Mouse (Mus musculus): ENCODE results near the gene Cox7a2. TPM values are rescaled to one million over a fixed set of nuclear protein-coding genes. Genes with fewer than 3 reads are reported as not detected.
A peak's percentile ranks its signal among the peaks of the same experiment; 100 is the strongest.

The Cox7a2 gene
- polyA plus RNA-seq, 1 experiment, result 24.9 TPM

GRCm38 (mm10) chr9:79716909-79717835, 42.5 kb downstream of the Cox7a2 start:
- peaks cover 38% of the 10 kb centered on the region for H3K4me1 ChIP-seq
- H3K36me3 ChIP-seq (replicated peaks; ENCODE audit: low read length), result no peaks in the 10 kb centered on the region
- peaks cover 8% of the 10 kb centered on the region for H3K9me3 ChIP-seq
- TF ChIP-seq FLI1 (IDR thresholded peaks at IDR 0.05; ENCODE audit: low read length) (no peak), GATA1 (IDR thresholded peaks at IDR 0.05; ENCODE audit: borderline replicate concordance, low read length) (no peak)
- no peak overlapping the region for H3K4me3 ChIP-seq (replicated peaks)
- H3K27me3 ChIP-seq (replicated peaks), result peaks cover 69% of the 10 kb centered on the region

GRCm38 (mm10) chr9:79716496-79716895, 43.2 kb downstream of the Cox7a2 start:
- no peak for TF ChIP-seq FLI1 (IDR thresholded peaks at IDR 0.05; ENCODE audit: low read length)
- no peak for TF ChIP-seq GATA1 (IDR thresholded peaks at IDR 0.05; ENCODE audit: borderline replicate concordance, low read length)
- peaks cover 1% of the 10 kb centered on the region for H3K9me3 ChIP-seq
- peaks cover 63% of the 10 kb centered on the region for H3K27me3 ChIP-seq (replicated peaks)

GRCm38 (mm10) chr9:79714471-79715045, 45.1 kb downstream of the Cox7a2 start:
- TF ChIP-seq FLI1 (IDR thresholded peaks at IDR 0.05; ENCODE audit: low read length), result no peak
- no peak for TF ChIP-seq GATA1 (IDR thresholded peaks at IDR 0.05; ENCODE audit: borderline replicate concordance, low read length)
- H3K27me3 ChIP-seq (replicated peaks), result peaks cover 43% of the 10 kb centered on the region
- H3K9me3 ChIP-seq, result no peaks in the 10 kb centered on the region
- H3K4me1 ChIP-seq, result peaks cover 32% of the 10 kb centered on the region
- no peaks in the 10 kb centered on the region for H3K36me3 ChIP-seq (replicated peaks; ENCODE audit: low read length)
- peak overlapping the region; percentile 86 for H3K4me3 ChIP-seq (replicated peaks)

More at GRCm38 (mm10) chr9:79716496-79716895, 43.2 kb downstream of the Cox7a2 start:
- Histone ChIP-seq H3K4me1 (peaks cover 38% of the 10 kb centered on the region), H3K36me3 (replicated peaks; ENCODE audit: low read length) (no peaks in the 10 kb centered on the region), H3K4me3 (replicated peaks) (no peak overlapping the region)

Other genes with a start within 250 kb of the Cox7a2 start
- gene Col12a1, start 41.0 kb downstream of the Cox7a2 start, polyA plus RNA-seq (2012; ENCODE audit: insufficient read depth, low replicate concordance), result 0.38 TPM in 1 of 2 replicates, not detected in the other
- 64.6 and 357 TPM in 2 replicates for gene Tmem30a, start 33.6 kb upstream of the Cox7a2 start, polyA plus RNA-seq (2012; ENCODE audit: insufficient read depth, low replicate concordance)

Data from megakaryocyte, embryonic 14.5 days (primary cell).